ENCODE assay signal across 28 mouse cellular contexts in the genomic region with DNA sequence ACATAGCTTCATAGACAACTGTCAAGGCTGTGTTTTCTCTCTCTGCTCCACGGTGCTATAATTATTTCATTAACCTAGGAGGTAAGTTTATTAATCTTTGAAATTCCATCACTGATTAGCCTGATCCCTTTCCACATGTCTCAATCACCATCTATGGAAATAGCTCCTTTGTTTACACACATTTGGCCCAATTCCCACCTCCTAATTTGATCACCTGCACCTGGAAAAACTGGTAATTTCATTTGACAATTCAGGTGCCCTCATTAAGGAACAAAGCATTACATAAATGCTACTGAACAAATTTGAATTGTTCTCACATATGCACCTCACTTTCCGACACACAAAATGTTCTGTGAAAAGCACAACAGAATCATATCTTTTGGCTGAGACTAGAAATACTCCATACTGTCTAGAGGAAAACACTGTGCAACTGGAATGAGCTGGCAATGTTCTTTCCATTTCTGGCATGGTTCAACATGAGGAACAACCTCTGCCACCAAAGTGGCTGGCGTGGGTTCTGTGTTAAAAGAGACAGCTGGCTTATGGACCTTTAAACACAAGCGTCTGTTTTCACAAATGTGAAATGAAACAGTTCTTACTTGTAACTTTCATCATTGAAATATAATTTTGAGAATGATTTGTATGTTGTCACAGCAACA. TPM values are rescaled to one million over a fixed set of nuclear protein-coding genes. Genes with fewer than 3 reads are reported as not detected.
A peak's percentile ranks its signal among the peaks of the same experiment; 100 is the strongest.
DNase-seq lines count a peak whose midpoint lies in the region; ATAC-seq and TF ChIP-seq lines count a peak whose summit lies in the region.
"Had no signal": no experiment of that assay in that cellular context is flagged by ENCODE, and none has a peak within 500 bp of the region (broad histone marks: within the 10 kb centered on the region; RNA-seq: fewer than 3 reads in every experiment).

No protein-coding gene starts in this region.

- H3K27ac ChIP-seq in forebrain, embryonic 15.5 days (replicated peaks) = no peak overlapping the region
- H3K27ac ChIP-seq in forebrain, embryonic 12.5 days = no peak overlapping the region
- no peak overlapping the region for H3K27ac ChIP-seq in hindbrain, embryonic 16.5 days (ENCODE audit: low read depth, low read length)
- H3K27ac ChIP-seq in hindbrain, postnatal 0 days = no peak overlapping the region
- H3K27ac ChIP-seq: embryonic facial prominence, embryonic 10.5 days; embryonic facial prominence, embryonic 15.5 days; hindbrain, embryonic 12.5 days; liver, embryonic 14.5 days; macrophage had no signal

- DNase-seq in hindbrain, postnatal 0 days (ENCODE audit: low spot score) = no peak
- DNase-seq in adipocyte (ENCODE audit: low spot score) = peak; percentile 55
- peak; percentile 72 for DNase-seq in gonadal fat pad, adult 2 months (ENCODE audit: low read depth)
- no peak for DNase-seq in left cerebral cortex, adult 8-10 months (ENCODE audit: low spot score in 2 of 2)
- DNase-seq: adrenal gland, postnatal 25 days; cerebellum, adult 18-20 months; cerebellum, postnatal 25 days; gastrocnemius, postnatal 25 days; heart, adult 18-20 months; heart, postnatal 36 days; kidney, postnatal 14 days; liver; lung, adult 2 months; lung, postnatal 10 days; midbrain, embryonic 14.5 days had no signal

- 52% methylated on average over 4 of the region's 4 CpGs for WGBS in forebrain, embryonic 15.5 days
- 75% methylated on average over 4 of the region's 4 CpGs for WGBS in forebrain, embryonic 12.5 days
- WGBS in hindbrain, embryonic 16.5 days = 68% methylated on average over 4 of the region's 4 CpGs
- 72% methylated on average over 4 of the region's 4 CpGs for WGBS in hindbrain, postnatal 0 days

- H3K9me3 ChIP-seq in forebrain, embryonic 15.5 days = no peaks in the 10 kb centered on the region
- no peaks in the 10 kb centered on the region for H3K9me3 ChIP-seq in forebrain, embryonic 12.5 days
- H3K9me3 ChIP-seq in hindbrain, embryonic 16.5 days (ENCODE audit: control insufficient read depth, low read length) = no peaks in the 10 kb centered on the region
- no peaks in the 10 kb centered on the region for H3K9me3 ChIP-seq in hindbrain, postnatal 0 days (ENCODE audit: low read length)
- H3K9me3 ChIP-seq: embryonic facial prominence, embryonic 10.5 days; embryonic facial prominence, embryonic 15.5 days; hindbrain, embryonic 12.5 days had no signal

- H3K9ac ChIP-seq in forebrain, embryonic 15.5 days (replicated peaks) = no peak overlapping the region
- no peak overlapping the region for H3K9ac ChIP-seq in forebrain, embryonic 12.5 days
- no peak overlapping the region for H3K9ac ChIP-seq in hindbrain, embryonic 16.5 days (ENCODE audit: low read depth, low read length)
- no peak overlapping the region for H3K9ac ChIP-seq in hindbrain, postnatal 0 days (replicated peaks; ENCODE audit: low read length)
- H3K9ac ChIP-seq: embryonic facial prominence, embryonic 15.5 days; hindbrain, embryonic 12.5 days; liver, embryonic 14.5 days had no signal

- H3K4me2 ChIP-seq in forebrain, embryonic 15.5 days (replicated peaks) = no peak overlapping the region
- H3K4me2 ChIP-seq in forebrain, embryonic 12.5 days = no peak overlapping the region
- H3K4me2 ChIP-seq in hindbrain, embryonic 16.5 days (ENCODE audit: low read length) = no peak overlapping the region
- H3K4me2 ChIP-seq in hindbrain, postnatal 0 days (ENCODE audit: low read depth, low read length) = no peak overlapping the region
- H3K4me2 ChIP-seq: embryonic facial prominence, embryonic 15.5 days; heart, embryonic 11.5 days; hindbrain, embryonic 12.5 days had no signal

- TF ChIP-seq CTCF in hindbrain, postnatal 0 days (IDR thresholded peaks at IDR 0.05; ENCODE audit: low read depth) = no peak

- 0 out of 2 replicates have a peak, but pooled peaks have one; percentile 57 for ATAC-seq in forebrain, embryonic 15.5 days (replicated peaks)
- no peak for ATAC-seq in forebrain, embryonic 12.5 days (ENCODE audit: low FRiP score)
- ATAC-seq in hindbrain, embryonic 16.5 days = 0 out of 2 replicates have a peak, but pooled peaks have one; percentile 40
- ATAC-seq in hindbrain, postnatal 0 days = no peak
- ATAC-seq: intestine, postnatal 0 days; Patski had no signal

- no peak overlapping the region for H3K4me3 ChIP-seq in forebrain, embryonic 15.5 days
- H3K4me3 ChIP-seq in forebrain, embryonic 12.5 days (replicated peaks) = no peak overlapping the region
- no peak overlapping the region for H3K4me3 ChIP-seq in hindbrain, embryonic 16.5 days (ENCODE audit: low read length)
- H3K4me3 ChIP-seq in hindbrain, postnatal 0 days (ENCODE audit: low read length) = no peak overlapping the region
- H3K4me3 ChIP-seq: embryonic facial prominence, embryonic 10.5 days; embryonic facial prominence, embryonic 15.5 days; hindbrain, embryonic 12.5 days had no signal

- no peaks in the 10 kb centered on the region for H3K27me3 ChIP-seq in forebrain, embryonic 15.5 days
- no peaks in the 10 kb centered on the region for H3K27me3 ChIP-seq in forebrain, embryonic 12.5 days
- no peaks in the 10 kb centered on the region for H3K27me3 ChIP-seq in hindbrain, embryonic 16.5 days (replicated peaks; ENCODE audit: control insufficient read depth, insufficient read depth, low read length)
- H3K27me3 ChIP-seq in hindbrain, postnatal 0 days (ENCODE audit: insufficient read depth, low read length) = no peaks in the 10 kb centered on the region
- H3K27me3 ChIP-seq: embryonic facial prominence, embryonic 15.5 days; hindbrain, embryonic 12.5 days; Patski had no signal

- H3K4me1 ChIP-seq in forebrain, embryonic 15.5 days = no peaks in the 10 kb centered on the region
- no peaks in the 10 kb centered on the region for H3K4me1 ChIP-seq in forebrain, embryonic 12.5 days
- no peaks in the 10 kb centered on the region for H3K4me1 ChIP-seq in hindbrain, embryonic 16.5 days (ENCODE audit: control insufficient read depth, insufficient read depth, low read depth, low read length)
- H3K4me1 ChIP-seq in hindbrain, postnatal 0 days (ENCODE audit: insufficient read depth, low read length) = no peaks in the 10 kb centered on the region
- H3K4me1 ChIP-seq: embryonic facial prominence, embryonic 10.5 days; embryonic facial prominence, embryonic 15.5 days; hindbrain, embryonic 12.5 days had no signal

- H3K36me3 ChIP-seq in forebrain, embryonic 15.5 days = no peaks in the 10 kb centered on the region
- no peaks in the 10 kb centered on the region for H3K36me3 ChIP-seq in forebrain, embryonic 12.5 days (replicated peaks)
- H3K36me3 ChIP-seq in hindbrain, embryonic 16.5 days (ENCODE audit: control insufficient read depth, insufficient read depth, low read length) = no peaks in the 10 kb centered on the region
- no peaks in the 10 kb centered on the region for H3K36me3 ChIP-seq in hindbrain, postnatal 0 days (ENCODE audit: insufficient read depth, low read length)
- H3K36me3 ChIP-seq: embryonic facial prominence, embryonic 10.5 days; embryonic facial prominence, embryonic 15.5 days; hindbrain, embryonic 12.5 days had no signal

RNA-seq across cellular contexts. Expression of a gene that starts 34.9 kb away (rescaled TPM):
- polyA plus RNA-seq in forebrain, embryonic 15.5 days (2015; fragmentation: Nextera tagmentation; extraction: Ambion mirVana) = 1.8 and 2.3 TPM in 2 replicates
- 1.3 and 1.6 TPM in 2 replicates for polyA plus RNA-seq in forebrain, embryonic 12.5 days (2016; fragmentation: Nextera tagmentation; extraction: Ambion mirVana)
- polyA plus RNA-seq in hindbrain, embryonic 16.5 days (2015; fragmentation: Nextera tagmentation; extraction: Ambion mirVana) = 4.8 and 5.0 TPM in 2 replicates
- 3.6 and 4.2 TPM in 2 replicates for total RNA-seq in hindbrain, postnatal 0 days (2014; rRNA removed)
- 3.5 and 3.6 TPM in 2 replicates for polyA plus RNA-seq in hindbrain, postnatal 0 days (2015; fragmentation: Nextera tagmentation; extraction: Ambion mirVana)
- polyA plus RNA-seq in gonadal fat pad, adult 2 months (2012; rRNA removed) = 0.19 and 0.24 TPM in 2 replicates
- total RNA-seq in left cerebral cortex, adult 8-10 months (2022) = 10 to 100 TPM; 12.8 to 16.7 (median 15.7) TPM
- total RNA-seq: megakaryocyte-erythroid progenitor cell, adult 5-6 weeks; MEL had no signal
- polyA plus RNA-seq: macrophage had no signal

Comparison
In these comparisons a context has a peak if more than half of its experiments do, and no peak if none do; other contexts are left out.
1. ATAC-seq: peak in forebrain, embryonic 15.5 days (single experiment) and hindbrain, embryonic 16.5 days (single experiment); none in forebrain, embryonic 12.5 days (single experiment) and hindbrain, postnatal 0 days (single experiment).
2. DNase-seq: peak in adipocyte (single experiment) and gonadal fat pad, adult 2 months (single experiment); none in hindbrain, postnatal 0 days (single experiment) and left cerebral cortex, adult 8-10 months (0 of 2).